Mouse (Mus musculus): ENCODE measurements at regions not wholly inside any gene's neighbourhood (a gene's known extent, or its start where the extent isn't known, plus 50 kb on each side); places are given as distances from the start of the nearest gene placed in this dataset.

- TF ChIP-seq MEF2A (IDR thresholded peaks at IDR 0.05; ENCODE audit: borderline replicate concordance, low read depth, low read length), result no peak
Measured at GRCm38 (mm10) chr9:30524401-30525066, 97.6 kb downstream of the Snx19 start.

DNA sequence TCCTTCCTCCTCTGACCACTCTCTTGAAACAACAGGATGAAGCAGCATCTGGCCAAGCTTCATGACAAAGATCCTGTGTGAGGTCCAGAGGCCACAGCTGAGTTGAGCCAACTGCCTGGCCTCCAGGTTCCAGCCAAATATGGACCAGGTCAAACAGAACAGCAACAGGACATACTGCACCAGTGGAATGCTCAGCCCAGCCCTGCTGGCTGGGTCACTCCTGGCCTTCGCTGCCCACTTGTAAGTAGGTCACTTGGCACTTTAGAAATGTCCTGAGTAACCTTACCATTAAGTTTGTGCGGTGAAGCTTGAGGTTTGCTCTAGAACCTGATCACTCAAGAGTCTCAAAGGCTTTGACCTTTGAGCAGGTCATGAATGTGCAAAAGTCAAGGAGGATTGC lies 96.9 kb downstream of the Snx19 start:
- H3K36me3 ChIP-seq (replicated peaks in 1 of 2; ENCODE audit: control insufficient read depth in 1 of 2, insufficient read depth in 1 of 2, low read length in 1 of 2), result no peaks in the 10 kb centered on the region
- H3K27me3 ChIP-seq (replicated peaks), result no peaks in the 10 kb centered on the region
- dilution Hi-C loops (cut with MboI; ENCODE audit: extremely low pct_ligation_motif_present, extremely low pct_unique_long_range_greater_than_20kb, low sequenced_read_pairs), result no loop called here
- no peak overlapping the region for H3K27ac ChIP-seq (ENCODE audit: insufficient read depth, low read depth)
- in situ Hi-C loops (cut with MboI; ENCODE audit: low pct_ligation_motif_present, low pct_unique_long_range_greater_than_20kb, low sequenced_read_pairs), result no loop called here
- H3K9me3 ChIP-seq (replicated peaks; ENCODE audit: low read length), result no peaks in the 10 kb centered on the region
- H3K9ac ChIP-seq (ENCODE audit: insufficient read depth, low read depth), result no peak overlapping the region
- TF ChIP-seq TBP (conservative IDR thresholded peaks at IDR 0.05; ENCODE audit: low read depth, low read length) (no peak), KAT2A (IDR thresholded peaks at IDR 0.05; ENCODE audit: insufficient replicate concordance, low read length) (no peak), UBTF (IDR thresholded peaks at IDR 0.05; ENCODE audit: low read depth, low read length) (no peak), RAD21 (IDR thresholded peaks at IDR 0.05; ENCODE audit: low read depth, low read length) (no peak), PAX5 (IDR thresholded peaks at IDR 0.05; ENCODE audit: low read length) (no peak), ZMIZ1 (IDR thresholded peaks at IDR 0.05; ENCODE audit: low read depth, low read length) (no peak), CHD2 (IDR thresholded peaks at IDR 0.05; ENCODE audit: low read length) (no peak), ZC3H11A (IDR thresholded peaks at IDR 0.05; ENCODE audit: low read depth, low read length) (no peak), CHD1 (IDR thresholded peaks at IDR 0.05; ENCODE audit: low read depth, low read length) (no peak), MAZ (IDR thresholded peaks at IDR 0.05; ENCODE audit: low read depth, low read length) (no peak), ELF1 (IDR thresholded peaks at IDR 0.05; ENCODE audit: low read depth, low read length) (no peak), USF2 (conservative IDR thresholded peaks at IDR 0.05; ENCODE audit: low read depth, low read length) (no peak)
- peaks cover 10 to 37% of the 10 kb centered on the region in 2 experiments; a peak in 3 of 4 replicates for H3K4me1 ChIP-seq (ENCODE audit: control insufficient read depth in 1 of 2, insufficient read depth in 2 of 2)
- no peak overlapping the region for H3K4me3 ChIP-seq (replicated peaks in 1 of 3; ENCODE audit: low read depth in 2 of 3, low read length in 2 of 3, poor library complexity in 1 of 3)
- H3K79me2 ChIP-seq (replicated peaks; ENCODE audit: control insufficient read depth, extremely low read depth, insufficient read depth, poor library complexity, severe bottlenecking), result no peaks in the 10 kb centered on the region
- no peak overlapping the region for H3K4me2 ChIP-seq (ENCODE audit: insufficient read depth, low read depth, poor library complexity, severe bottlenecking)
- DNase-seq (ENCODE audit: extremely low read depth), result no peak

More at GRCm38 (mm10) chr9:30524401-30525066, 97.6 kb downstream of the Snx19 start:
- Histone ChIP-seq H3K4me1 (ENCODE audit: control insufficient read depth in 1 of 2, insufficient read depth in 2 of 2) (peaks cover 9 to 36% of the 10 kb centered on the region in 2 experiments; a peak in 3 of 4 replicates), H3K4me2 (ENCODE audit: insufficient read depth, low read depth, poor library complexity, severe bottlenecking) (no peak overlapping the region), H3K79me2 (replicated peaks; ENCODE audit: control insufficient read depth, extremely low read depth, insufficient read depth, poor library complexity, severe bottlenecking) (no peaks in the 10 kb centered on the region), H3K9me3 (replicated peaks; ENCODE audit: low read length) (no peaks in the 10 kb centered on the region), H3K9ac (ENCODE audit: insufficient read depth, low read depth) (no peak overlapping the region), H3K36me3 (replicated peaks in 1 of 2; ENCODE audit: control insufficient read depth in 1 of 2, insufficient read depth in 1 of 2, low read length in 1 of 2) (no peaks in the 10 kb centered on the region), H3K27ac (ENCODE audit: insufficient read depth, low read depth) (no peak overlapping the region), H3K27me3 (replicated peaks) (no peaks in the 10 kb centered on the region), H3K4me3 (replicated peaks in 1 of 3; ENCODE audit: low read depth in 2 of 3, low read length in 2 of 3, poor library complexity in 1 of 3) (no peak overlapping the region)
- dilution Hi-C loops (cut with MboI; ENCODE audit: extremely low pct_ligation_motif_present, extremely low pct_unique_long_range_greater_than_20kb, low sequenced_read_pairs) (no loop called here), in situ Hi-C loops (cut with MboI; ENCODE audit: low pct_ligation_motif_present, low pct_unique_long_range_greater_than_20kb, low sequenced_read_pairs) (no loop called here)
- DNase-seq (ENCODE audit: extremely low read depth), result no peak

All from CH12.LX (cell line).